Mouse (Mus musculus): ENCODE results near the gene Thrap3. TPM values are rescaled to one million over a fixed set of nuclear protein-coding genes. Genes with fewer than 3 reads are reported as not detected.

The Thrap3 gene
- 56.6 TPM for polyA plus RNA-seq (2012; fragmentation: generic; extraction: Trizol)

DNA sequence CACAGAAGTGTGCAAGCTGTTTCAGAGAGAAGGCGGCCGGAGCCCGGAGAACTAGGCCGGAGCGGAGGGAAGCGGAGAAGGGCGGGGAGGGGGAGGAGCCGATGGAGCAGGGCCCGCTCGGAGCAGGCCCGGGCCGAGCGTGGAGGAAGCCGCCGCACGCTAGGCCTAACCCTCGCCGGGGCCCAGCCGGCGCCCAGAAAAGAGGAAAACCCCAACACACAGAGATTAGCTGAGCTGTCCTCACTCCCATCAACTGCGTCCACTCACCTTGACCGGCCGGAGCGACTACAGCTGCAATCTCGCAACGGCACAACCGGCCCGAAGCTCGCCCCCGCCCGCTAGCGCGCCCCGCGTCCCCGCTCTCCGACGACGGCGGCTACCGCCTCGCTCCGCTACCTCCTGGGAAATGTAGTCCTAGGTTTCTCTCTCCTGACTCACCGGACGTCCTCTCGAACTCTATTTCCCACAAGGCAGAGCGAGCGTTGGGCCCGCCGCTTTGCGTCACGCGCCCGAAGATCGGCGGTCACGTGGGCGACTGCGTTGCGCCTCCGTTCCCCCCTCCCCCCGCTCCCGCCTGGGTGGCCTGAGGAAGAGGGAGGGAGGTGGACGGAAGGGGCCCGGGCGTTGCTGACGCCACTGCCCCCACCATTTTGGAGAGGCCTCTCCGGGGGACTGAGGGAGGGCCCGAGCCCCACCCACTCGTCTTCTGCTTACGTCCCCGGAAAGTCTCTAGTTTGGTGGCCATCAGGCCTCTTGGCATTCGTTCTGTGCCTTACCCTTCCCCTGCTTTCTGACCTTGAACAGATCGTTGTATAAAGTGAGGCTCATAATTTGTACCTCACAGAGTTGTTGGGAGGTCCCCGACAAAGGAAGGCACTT lies at the start of gene Thrap3:
TSS of gene Thrap3 (minus strand) at position 458 of the 879 bp plus-strand sequence.
- Histone ChIP-seq H3K79me2 (ENCODE audit: control insufficient read depth, insufficient read depth) (peaks cover 45% of the 10 kb centered on the region), H3K4me2 (ENCODE audit: low read depth) (peak within 1 kb of the TSS; percentile 92), H3K4me3 (peak within 1 kb of the TSS; percentile 72), H3K36me3 (ENCODE audit: control insufficient read depth, insufficient read depth) (no peaks in the 10 kb centered on the region), H3ac (ENCODE audit: control insufficient read depth, insufficient read length) (peak within 1 kb of the TSS; percentile 17), H3K27me3 (ENCODE audit: control insufficient read depth, insufficient read depth, insufficient read length) (no peaks in the 10 kb centered on the region)
- TF ChIP-seq POLR2A (IDR thresholded peaks at IDR 0.05; ENCODE audit: insufficient read length, low read depth) (peak; percentile 80), MYOD1 (IDR thresholded peaks at IDR 0.05; ENCODE audit: control insufficient read depth in 1 of 3, insufficient read length in 2 of 3, low read depth in 2 of 3) (peak in 1 of 3 experiments; percentile 8), TCF3 (IDR thresholded peaks at IDR 0.05; ENCODE audit: insufficient read length, low read depth) (no peak), USF1 (IDR thresholded peaks at IDR 0.05; ENCODE audit: low read depth) (peak; percentile 95), MYOG (IDR thresholded peaks at IDR 0.05; ENCODE audit: control insufficient read depth in 1 of 3, insufficient read depth in 1 of 3, insufficient read length in 2 of 3, low read depth in 2 of 3) (peak in 1 of 3 experiments; percentile 25), TCF12 (IDR thresholded peaks at IDR 0.05; ENCODE audit: insufficient read depth, poor library complexity, severe bottlenecking) (no peak), REST (IDR thresholded peaks at IDR 0.05; ENCODE audit: insufficient read depth, insufficient read length) (no peak), MAX (IDR thresholded peaks at IDR 0.05; ENCODE audit: low read depth) (no peak), CEBPB (IDR thresholded peaks at IDR 0.05; ENCODE audit: insufficient read depth, poor library complexity, severe bottlenecking) (no peak), POLR2AphosphoS2 (IDR thresholded peaks at IDR 0.05; ENCODE audit: insufficient read length, low read depth) (peak; percentile 85), E2F4 (IDR thresholded peaks at IDR 0.05; ENCODE audit: insufficient read depth) (no peak), SRF (IDR thresholded peaks at IDR 0.05; ENCODE audit: control insufficient read depth, insufficient read length, low read depth) (peak; percentile 55)

DNA sequence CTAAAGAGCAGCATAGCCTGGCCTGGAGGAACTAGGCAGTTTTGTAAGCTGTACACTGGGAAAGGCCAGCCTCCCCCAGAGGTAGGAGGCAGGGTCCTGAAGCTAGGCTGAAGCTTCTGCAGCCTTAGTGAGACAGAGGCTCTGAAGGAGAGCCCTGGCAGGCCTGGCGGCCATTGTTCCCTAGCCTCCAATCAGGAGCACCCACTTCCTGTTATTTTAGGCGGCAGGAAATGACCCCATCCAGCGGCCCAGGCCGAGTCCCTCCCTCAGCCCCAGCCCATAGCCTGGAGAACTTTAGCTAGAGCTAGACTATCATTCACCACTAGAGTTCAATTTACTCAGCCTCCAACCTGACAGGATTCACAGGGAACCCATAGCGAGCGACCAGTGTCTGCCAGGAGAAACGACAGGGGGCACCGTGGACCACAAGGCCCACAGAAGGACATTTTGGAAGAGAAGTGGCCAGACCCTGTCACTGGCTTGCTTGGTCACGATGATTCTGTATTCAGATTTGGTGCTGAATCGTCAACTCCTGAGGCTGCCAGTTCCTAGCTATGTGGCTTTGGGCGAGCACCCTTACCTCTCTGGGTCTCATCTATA lies 49.2 kb upstream of the Thrap3 start:
- peak overlapping the region; percentile 70 for H3K4me2 ChIP-seq (ENCODE audit: low read depth)
- peak overlapping the region; percentile 98 for H3K4me3 ChIP-seq
- H3K36me3 ChIP-seq (ENCODE audit: control insufficient read depth, insufficient read depth): peaks cover 19% of the 10 kb centered on the region
- no peak for TF ChIP-seq MAX (IDR thresholded peaks at IDR 0.05; ENCODE audit: low read depth)
- TF ChIP-seq REST (IDR thresholded peaks at IDR 0.05; ENCODE audit: insufficient read depth, insufficient read length): no peak
- peak; percentile 26 for TF ChIP-seq POLR2AphosphoS2 (IDR thresholded peaks at IDR 0.05; ENCODE audit: insufficient read length, low read depth)
- no peak for TF ChIP-seq POLR2A (IDR thresholded peaks at IDR 0.05; ENCODE audit: insufficient read length, low read depth)
- no peak overlapping the region for H3ac ChIP-seq (ENCODE audit: control insufficient read depth, insufficient read length)
- no peaks in the 10 kb centered on the region for H3K27me3 ChIP-seq (ENCODE audit: control insufficient read depth, insufficient read depth, insufficient read length)
- H3K79me2 ChIP-seq (ENCODE audit: control insufficient read depth, insufficient read depth): peaks cover 92% of the 10 kb centered on the region

DNA sequence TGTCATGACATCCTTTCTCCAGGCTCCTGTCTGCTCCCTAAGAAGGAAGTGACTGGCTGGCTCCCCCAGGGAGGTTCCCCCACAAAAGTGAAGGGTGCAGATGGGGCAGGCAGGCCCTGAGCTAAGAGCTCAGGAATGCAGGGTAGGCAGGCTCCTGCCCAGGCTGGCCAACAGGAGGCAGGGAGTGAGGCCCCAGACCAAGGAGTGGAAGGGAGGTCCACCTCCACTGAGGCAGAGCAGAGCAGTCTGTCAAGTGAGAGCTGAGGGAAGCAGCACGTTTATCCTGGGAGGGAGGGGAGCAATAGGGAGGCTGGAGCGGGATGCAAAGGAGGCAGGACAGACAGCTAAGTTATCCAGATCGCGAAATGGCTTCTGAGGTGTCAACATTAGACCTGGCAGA lies 48.1 kb upstream of the Thrap3 start:
- Histone ChIP-seq H3K79me2 (ENCODE audit: control insufficient read depth, insufficient read depth) (peaks cover 100% of the 10 kb centered on the region), H3ac (ENCODE audit: control insufficient read depth, insufficient read length) (no peak overlapping the region), H3K4me3 (no peak overlapping the region), H3K27me3 (ENCODE audit: control insufficient read depth, insufficient read depth, insufficient read length) (no peaks in the 10 kb centered on the region), H3K36me3 (ENCODE audit: control insufficient read depth, insufficient read depth) (peaks cover 22% of the 10 kb centered on the region), H3K4me2 (ENCODE audit: low read depth) (peak overlapping the region; percentile 70)
- TF ChIP-seq SRF (IDR thresholded peaks at IDR 0.05; ENCODE audit: control insufficient read depth, insufficient read length, low read depth) (no peak), POLR2AphosphoS2 (IDR thresholded peaks at IDR 0.05; ENCODE audit: insufficient read length, low read depth) (peak; percentile 50)

GRCm38 (mm10) chr4:126248261-126248868 lies 45.8 kb upstream of the Thrap3 start:
- peaks cover 30% of the 10 kb centered on the region for H3K36me3 ChIP-seq (ENCODE audit: control insufficient read depth, insufficient read depth)
- H3K79me2 ChIP-seq (ENCODE audit: control insufficient read depth, insufficient read depth): peaks cover 98% of the 10 kb centered on the region
- H3K4me2 ChIP-seq (ENCODE audit: low read depth): no peak overlapping the region
- TF ChIP-seq TCF3 (IDR thresholded peaks at IDR 0.05; ENCODE audit: insufficient read length, low read depth): no peak
- no peak for TF ChIP-seq USF1 (IDR thresholded peaks at IDR 0.05; ENCODE audit: low read depth)
- no peak for TF ChIP-seq MYOG (IDR thresholded peaks at IDR 0.05; ENCODE audit: control insufficient read depth in 1 of 3, insufficient read depth in 1 of 3, insufficient read length in 2 of 3, low read depth in 2 of 3)
- no peak for TF ChIP-seq POLR2A (IDR thresholded peaks at IDR 0.05; ENCODE audit: insufficient read length, low read depth)
- TF ChIP-seq SRF (IDR thresholded peaks at IDR 0.05; ENCODE audit: control insufficient read depth, insufficient read length, low read depth): no peak
- no peaks in the 10 kb centered on the region for H3K27me3 ChIP-seq (ENCODE audit: control insufficient read depth, insufficient read depth, insufficient read length)
- H3K4me3 ChIP-seq: no peak overlapping the region
- H3ac ChIP-seq (ENCODE audit: control insufficient read depth, insufficient read length): no peak overlapping the region

- peaks cover 97% of the 10 kb centered on the region for H3K79me2 ChIP-seq (ENCODE audit: control insufficient read depth, insufficient read depth)
- no peak overlapping the region for H3K4me2 ChIP-seq (ENCODE audit: low read depth)
- no peak overlapping the region for H3K4me3 ChIP-seq
- H3K27me3 ChIP-seq (ENCODE audit: control insufficient read depth, insufficient read depth, insufficient read length): no peaks in the 10 kb centered on the region
- H3ac ChIP-seq (ENCODE audit: control insufficient read depth, insufficient read length): no peak overlapping the region
- TF ChIP-seq MYOD1 (IDR thresholded peaks at IDR 0.05; ENCODE audit: control insufficient read depth in 1 of 3, insufficient read length in 2 of 3, low read depth in 2 of 3) (no peak), POLR2AphosphoS2 (IDR thresholded peaks at IDR 0.05; ENCODE audit: insufficient read length, low read depth) (peak; percentile 31)
- H3K36me3 ChIP-seq (ENCODE audit: control insufficient read depth, insufficient read depth): peaks cover 48% of the 10 kb centered on the region
Measured at GRCm38 (mm10) chr4:126246202-126246889, 43.8 kb upstream of the Thrap3 start.
